Mouse (Mus musculus): ENCODE data around the gene Eif2b1. TPM values are rescaled to one million over a fixed set of nuclear protein-coding genes. Genes with fewer than 3 reads are reported as not detected.
"Not testable (repeated sequence)": the region's sequence is repeated elsewhere in the genome, so short reads cannot be mapped to it uniquely, and the experiment has no call there.

Gene Eif2b1
- total RNA-seq, 2 experiments from 2014 or later = 26.1 to 53.7 TPM

- not testable (repeated sequence) for ATAC-seq (replicated peaks; ENCODE audit: poor library complexity)
Observed at GRCm38 (mm10) chr5:124551349-124552093, 27.4 kb downstream of the Eif2b1 start.

GRCm38 (mm10) chr5:124550737-124551136, 28.2 kb downstream of the Eif2b1 start:
- not testable (repeated sequence) for ATAC-seq (replicated peaks; ENCODE audit: poor library complexity)

- no peak for ATAC-seq (replicated peaks; ENCODE audit: poor library complexity)
Observed at GRCm38 (mm10) chr5:124541602-124541973, 37.3 kb downstream of the Eif2b1 start.

GRCm38 (mm10) chr5:124540905-124541601, 37.9 kb downstream of the Eif2b1 start:
- peak; percentile 38 for ATAC-seq (replicated peaks; ENCODE audit: poor library complexity)

GRCm38 (mm10) chr5:124540383-124540786, 38.5 kb downstream of the Eif2b1 start, which contains the start of gene Tmed2:
Gene Tmed2 (plus strand): TSS chr5:124540695.
- peak; percentile 95 for ATAC-seq (replicated peaks; ENCODE audit: poor library complexity)

- no peak for ATAC-seq (replicated peaks; ENCODE audit: poor library complexity)
Observed at GRCm38 (mm10) chr5:124539905-124540304, 39.0 kb downstream of the Eif2b1 start.

GRCm38 (mm10) chr5:124538813-124539792, 39.8 kb downstream of the Eif2b1 start:
- ATAC-seq (replicated peaks; ENCODE audit: poor library complexity) = peak; percentile 47

GRCm38 (mm10) chr5:124536776-124537175, 42.2 kb downstream of the Eif2b1 start:
- ATAC-seq (replicated peaks; ENCODE audit: poor library complexity) = 0 out of 2 replicates have a peak, but pooled peaks have one; percentile 5

GRCm38 (mm10) chr5:124535016-124535415, 43.9 kb downstream of the Eif2b1 start:
- no peak for ATAC-seq (replicated peaks; ENCODE audit: poor library complexity)

- ATAC-seq (replicated peaks; ENCODE audit: poor library complexity) = no peak
Observed at GRCm38 (mm10) chr5:124532451-124532850, 46.5 kb downstream of the Eif2b1 start.

GRCm38 (mm10) chr5:124531583-124531930, 47.4 kb downstream of the Eif2b1 start:
- ATAC-seq (replicated peaks; ENCODE audit: poor library complexity) = no peak

- ATAC-seq (replicated peaks; ENCODE audit: poor library complexity) = peak; percentile 54
Observed at GRCm38 (mm10) chr5:124530655-124531582, 48.0 kb downstream of the Eif2b1 start, which contains the start of gene Rilpl1. Gene Rilpl1 (minus strand): TSS chr5:124531391.

GRCm38 (mm10) chr5:124529697-124530096, 49.2 kb downstream of the Eif2b1 start:
- peak; percentile 59 for ATAC-seq (replicated peaks; ENCODE audit: poor library complexity)

- ATAC-seq (replicated peaks; ENCODE audit: poor library complexity) = no peak
Observed at GRCm38 (mm10) chr5:124529191-124529651, 49.7 kb downstream of the Eif2b1 start.

- no peak for ATAC-seq (replicated peaks; ENCODE audit: poor library complexity)
Observed at GRCm38 (mm10) chr5:124528791-124529190, 50.1 kb downstream of the Eif2b1 start.

- no peak for ATAC-seq (replicated peaks; ENCODE audit: poor library complexity)
Observed at GRCm38 (mm10) chr5:124528351-124528750, 50.6 kb downstream of the Eif2b1 start.

GRCm38 (mm10) chr5:124524943-124525342, 54.0 kb downstream of the Eif2b1 start:
- peak; percentile 44 for ATAC-seq (replicated peaks; ENCODE audit: poor library complexity)

GRCm38 (mm10) chr5:124523032-124523431, 55.9 kb downstream of the Eif2b1 start:
- ATAC-seq (replicated peaks; ENCODE audit: poor library complexity) = peak; percentile 52; the same call in 1 of the 2 replicates

- ATAC-seq (replicated peaks; ENCODE audit: poor library complexity) = peak; percentile 44; the same call in 1 of the 2 replicates
Observed at GRCm38 (mm10) chr5:124521588-124521987, 57.3 kb downstream of the Eif2b1 start.
